Mouse (Mus musculus): ENCODE results near the gene Ccna2.

Ccna2 gene

GRCm38 (mm10) chr3:36533201-36533672 is 38.7 kb downstream of the Ccna2 start:
- peak; percentile 18 for DNase-seq (ENCODE audit: low read depth)

DNA sequence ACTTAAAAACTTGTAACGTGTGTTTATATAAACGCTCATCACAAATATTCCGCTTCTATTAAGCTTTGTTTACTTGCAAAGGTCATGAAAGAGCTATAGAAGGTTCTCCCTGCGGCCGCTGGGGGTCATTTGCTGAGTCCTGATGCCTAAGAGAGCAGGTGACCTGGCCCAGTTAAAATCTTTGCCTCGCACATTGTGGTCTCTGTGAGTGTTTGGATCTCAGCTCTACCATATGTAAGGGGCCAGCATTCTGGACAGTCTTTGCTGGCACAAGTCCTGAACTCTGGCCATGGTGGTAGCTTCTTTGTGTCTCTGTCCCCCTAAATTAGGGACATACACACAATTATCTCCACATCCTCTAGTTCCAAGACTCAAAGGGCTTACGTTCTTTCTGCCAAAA is 39.2 kb downstream of the Ccna2 start:
- DNase-seq (ENCODE audit: low read depth), result no peak

DNA sequence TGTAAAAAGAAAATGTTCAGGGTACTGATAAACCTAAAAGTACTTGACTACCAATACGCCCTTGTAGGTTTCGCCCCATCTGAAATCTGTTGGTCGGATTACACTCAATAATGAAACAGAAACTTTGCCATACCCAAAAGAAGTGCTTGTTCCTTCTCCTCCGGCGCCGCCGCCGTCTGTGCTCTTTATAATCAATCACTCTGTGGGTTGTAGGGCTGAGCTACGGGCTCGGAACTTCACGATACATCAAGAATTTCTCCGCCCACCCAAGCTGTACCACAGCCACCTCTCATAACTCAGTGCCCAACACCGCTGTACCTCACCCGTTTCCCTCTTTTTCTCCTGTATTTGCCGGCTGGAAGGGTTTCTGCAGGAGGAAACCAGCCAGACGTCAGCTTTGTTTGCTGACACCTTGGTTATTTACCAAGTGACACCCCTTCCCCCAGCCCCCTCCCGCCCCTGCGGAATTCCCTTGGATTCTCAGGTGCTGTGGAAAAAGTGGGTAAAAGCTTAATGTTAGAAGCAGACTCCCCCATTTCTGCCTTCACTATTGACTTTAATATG is 39.9 kb downstream of the Ccna2 start:
- no peak for DNase-seq (ENCODE audit: low read depth)

DNA sequence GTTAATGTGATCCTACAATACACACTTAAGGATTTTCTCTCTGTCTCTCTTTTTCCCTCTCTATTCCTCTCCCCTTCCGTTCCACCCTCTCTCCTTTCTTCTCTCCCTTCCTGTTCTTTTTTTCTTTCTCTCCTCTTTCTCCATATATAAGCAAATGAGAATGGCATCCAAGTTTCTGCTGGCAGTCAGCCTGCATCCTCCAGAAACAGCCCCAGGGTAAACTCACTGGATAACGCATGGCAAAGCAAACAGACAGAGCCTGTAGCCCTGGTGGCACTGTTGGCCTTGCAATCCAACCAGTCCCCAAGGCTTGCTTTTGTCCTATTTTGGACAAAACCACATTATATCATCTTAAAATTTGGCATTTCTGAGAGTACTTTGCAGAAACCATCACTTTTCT is 40.7 kb downstream of the Ccna2 start:
- peak; percentile 84 for DNase-seq (ENCODE audit: low read depth)

DNA sequence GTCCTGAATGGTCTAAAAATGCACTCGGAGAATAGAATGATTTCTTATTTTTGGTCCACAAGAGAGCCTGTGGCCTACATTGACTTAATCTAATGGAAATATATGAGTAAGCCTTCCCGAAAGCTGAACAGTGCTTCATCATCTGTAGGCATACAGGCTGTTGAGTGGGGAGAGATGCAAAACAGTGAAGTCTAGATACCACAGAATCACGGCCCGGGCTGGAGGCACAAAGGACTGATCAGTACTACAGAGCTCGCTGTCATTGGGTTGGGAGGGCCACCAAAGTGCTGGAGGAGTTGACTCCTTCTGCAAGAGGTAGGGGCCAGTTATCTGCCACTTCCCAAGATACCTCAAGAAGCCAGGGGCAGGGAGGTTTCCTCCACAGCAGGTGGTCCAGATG is 41.2 kb downstream of the Ccna2 start:
- DNase-seq (ENCODE audit: low read depth), result peak; percentile 49

DNA sequence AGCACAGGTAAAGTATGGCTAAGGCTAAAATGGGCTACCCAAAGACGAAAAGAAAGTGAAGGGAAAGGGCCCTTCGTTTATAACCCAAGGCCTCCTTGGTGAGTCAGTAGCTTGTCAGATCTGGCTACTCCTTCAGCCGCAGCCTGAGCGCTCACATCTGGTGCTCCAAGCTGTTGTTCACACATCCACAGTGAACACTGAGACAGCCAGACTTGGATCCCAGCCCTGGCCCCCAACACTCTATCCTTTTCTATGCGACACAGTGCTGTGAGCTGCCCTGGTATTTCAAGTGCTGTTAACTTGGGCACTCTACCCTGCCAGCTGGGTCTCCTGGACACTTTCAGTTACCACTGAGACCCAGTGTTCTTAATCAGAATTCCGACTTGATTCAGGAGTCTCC is 41.6 kb downstream of the Ccna2 start:
- peak; percentile 62 for DNase-seq (ENCODE audit: low read depth)

GRCm38 (mm10) chr3:36524466-36524865 is 47.5 kb downstream of the Ccna2 start:
- peak; percentile 58 for DNase-seq (ENCODE audit: low read depth)

- DNase-seq (ENCODE audit: low read depth), result no peak
Observed at GRCm38 (mm10) chr3:36522137-36522536, 49.8 kb downstream of the Ccna2 start.

DNA sequence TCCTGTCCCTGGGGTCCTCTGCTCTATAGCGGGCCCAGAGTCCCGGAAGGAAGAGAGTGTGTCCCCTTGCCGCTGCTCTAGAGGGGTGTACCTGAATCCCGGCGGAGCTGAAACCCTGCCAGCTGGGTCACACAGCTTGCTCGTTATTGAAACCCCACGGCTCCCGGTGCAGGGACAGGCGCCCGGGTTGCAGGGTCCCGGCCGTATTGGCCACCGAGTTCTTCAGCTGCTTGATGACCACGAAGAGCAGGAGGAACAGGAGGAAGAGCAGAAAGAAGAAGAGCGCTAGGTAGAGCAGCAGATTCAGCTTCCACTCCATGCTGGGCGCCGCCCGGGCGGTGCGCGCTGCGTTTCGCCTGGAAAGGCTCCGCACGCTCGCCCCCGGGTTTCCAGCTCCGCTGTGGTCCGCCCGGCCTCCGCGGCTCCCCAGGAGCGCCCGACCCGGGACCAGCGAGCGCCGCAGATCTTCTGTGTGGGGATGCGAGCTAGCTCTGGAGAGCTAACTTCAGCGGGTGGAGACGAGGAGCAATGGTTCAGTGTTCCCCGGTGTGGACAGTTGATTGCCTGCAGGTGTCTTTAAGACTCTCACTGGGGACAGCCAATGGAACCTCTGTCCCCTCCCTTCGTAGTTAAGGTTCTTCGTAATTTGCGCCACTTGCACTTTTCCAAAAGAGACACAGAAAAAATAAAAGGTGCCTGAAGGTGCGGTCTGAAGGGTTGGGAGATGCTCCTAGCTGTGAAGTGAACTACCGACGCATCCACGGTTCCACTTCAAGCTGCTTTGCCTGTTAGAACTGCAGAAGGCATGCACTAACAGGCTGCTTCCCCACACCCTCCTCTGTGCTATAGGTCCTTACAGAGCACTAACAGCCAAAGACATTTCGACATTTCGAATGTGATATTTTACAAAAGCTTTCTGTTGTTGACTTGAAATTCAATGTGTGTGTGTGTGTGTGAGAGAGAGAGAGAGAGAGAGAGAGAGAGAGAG is 50.6 kb downstream of the Ccna2 start, which contains the start of gene Gm11549:
Gene Gm11549 (minus strand): TSS at position 741 of the 988 bp plus-strand sequence.
- DNase-seq (ENCODE audit: low read depth), result no peak

DNA sequence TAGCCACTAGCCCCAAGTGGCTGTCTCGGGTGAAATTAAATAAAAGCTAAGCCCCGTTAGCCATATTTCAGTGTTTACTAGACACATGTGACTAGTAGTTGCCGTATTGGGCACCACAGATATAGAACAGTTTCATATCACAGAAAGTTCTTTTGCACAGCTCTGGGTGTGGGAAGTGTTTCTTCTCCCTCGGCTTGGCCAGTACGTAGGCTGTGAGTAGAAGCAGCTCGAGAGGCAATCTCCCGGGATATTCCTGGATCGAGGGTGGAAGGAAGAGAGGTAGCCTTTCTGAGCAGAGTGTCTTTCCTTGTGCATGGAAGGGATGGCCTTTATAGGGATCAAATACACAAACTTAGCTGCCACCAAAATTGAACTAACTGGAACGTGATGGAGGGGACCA is 55.8 kb downstream of the Ccna2 start:
- no peak for DNase-seq (ENCODE audit: low read depth)
